Mouse (Mus musculus) adipocyte (in vitro differentiated cells): ENCODE results near the gene Gstm3.
"Not testable (repeated sequence)": the region's sequence is repeated elsewhere in the genome, so short reads cannot be mapped to it uniquely, and the experiment has no call there.

ENCODE experiments used
- DNase-seq: peaks from one replicate; pipeline ENCODE4 v3.0.0-alpha.2; 2016; ENCODE audit warnings: low spot score

Gstm3 gene

DNA sequence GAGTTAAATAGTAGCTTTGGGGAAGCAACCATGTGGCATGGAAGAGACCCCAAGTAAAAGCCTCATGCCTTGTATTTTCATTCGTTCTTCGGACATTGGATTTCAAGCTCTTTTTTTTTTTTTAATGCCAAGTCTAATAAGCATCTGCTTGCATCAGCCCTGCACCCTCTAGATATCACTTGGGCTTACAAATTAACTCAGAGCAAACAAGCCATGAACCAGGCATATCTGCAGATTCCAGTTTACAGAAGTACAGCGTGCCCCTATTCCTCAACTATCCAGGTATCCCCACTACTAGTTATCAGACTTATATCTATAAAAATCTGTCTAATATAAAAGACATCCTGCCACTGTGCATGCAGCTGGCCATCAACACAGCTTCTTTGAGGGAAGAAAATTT is 3.0 kb upstream of the Gstm3 start:
- DNase-seq, result no peak

DNA sequence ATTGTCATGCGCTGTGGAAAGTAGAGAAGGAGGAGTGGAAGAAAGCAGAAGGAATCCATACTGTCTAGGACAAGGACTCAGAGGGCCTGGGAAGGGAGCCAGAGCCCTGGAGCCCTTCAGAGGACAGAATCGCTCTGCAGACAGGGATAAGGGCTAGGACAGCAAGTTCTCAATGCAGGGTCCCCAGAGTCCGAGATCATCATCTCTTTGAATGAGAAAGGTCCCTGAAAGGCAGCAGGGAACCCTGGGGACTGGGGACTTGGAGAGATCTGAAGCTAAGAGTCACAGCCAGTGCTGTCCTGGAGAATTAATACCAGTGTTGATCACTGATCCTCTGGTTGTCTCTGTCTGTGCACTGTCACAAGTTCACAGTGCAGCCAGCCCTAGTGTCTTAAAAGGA is 2.0 kb upstream of the Gstm3 start:
- DNase-seq, result not testable (repeated sequence)

DNA sequence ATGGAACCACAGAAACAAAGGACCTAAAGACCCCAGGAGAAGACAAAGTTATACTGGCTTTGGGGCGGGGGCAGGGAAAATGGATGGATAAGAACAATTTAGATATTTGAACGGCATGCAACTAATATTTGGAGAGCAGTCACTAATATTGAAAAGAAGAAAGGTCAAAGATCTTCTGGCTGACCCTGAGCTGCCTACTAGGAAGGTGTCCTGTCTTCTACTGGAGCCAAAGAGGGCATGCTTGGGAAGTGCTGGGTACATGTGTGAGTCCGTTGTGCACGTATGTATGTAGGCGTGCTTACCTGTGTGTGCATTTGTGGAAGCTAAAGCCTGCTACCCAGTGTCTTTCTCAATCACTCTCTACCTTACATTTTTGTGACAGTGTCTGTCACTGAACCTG is 2.5 kb downstream of the Gstm3 start:
- DNase-seq, result no peak

DNA sequence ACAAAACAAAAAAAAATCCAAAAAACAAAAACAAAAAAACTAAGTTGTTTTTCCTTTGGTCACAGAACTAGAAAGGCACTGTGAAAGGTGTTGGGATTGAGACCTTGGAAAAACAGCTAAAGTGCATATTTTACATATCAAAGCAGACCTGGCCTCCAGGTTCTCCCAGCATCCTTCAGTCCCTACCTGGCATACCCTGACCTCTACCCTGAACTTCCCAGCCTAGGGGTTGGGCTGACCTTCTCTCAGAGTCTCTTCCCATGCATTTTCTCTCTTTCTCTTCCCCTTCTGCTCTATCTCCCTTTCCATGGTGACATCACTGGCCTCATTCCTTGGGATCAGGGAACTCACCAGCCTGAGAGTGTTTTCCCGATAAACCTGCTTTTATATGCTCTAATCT is 3.5 kb downstream of the Gstm3 start:
- no peak for DNase-seq

DNA sequence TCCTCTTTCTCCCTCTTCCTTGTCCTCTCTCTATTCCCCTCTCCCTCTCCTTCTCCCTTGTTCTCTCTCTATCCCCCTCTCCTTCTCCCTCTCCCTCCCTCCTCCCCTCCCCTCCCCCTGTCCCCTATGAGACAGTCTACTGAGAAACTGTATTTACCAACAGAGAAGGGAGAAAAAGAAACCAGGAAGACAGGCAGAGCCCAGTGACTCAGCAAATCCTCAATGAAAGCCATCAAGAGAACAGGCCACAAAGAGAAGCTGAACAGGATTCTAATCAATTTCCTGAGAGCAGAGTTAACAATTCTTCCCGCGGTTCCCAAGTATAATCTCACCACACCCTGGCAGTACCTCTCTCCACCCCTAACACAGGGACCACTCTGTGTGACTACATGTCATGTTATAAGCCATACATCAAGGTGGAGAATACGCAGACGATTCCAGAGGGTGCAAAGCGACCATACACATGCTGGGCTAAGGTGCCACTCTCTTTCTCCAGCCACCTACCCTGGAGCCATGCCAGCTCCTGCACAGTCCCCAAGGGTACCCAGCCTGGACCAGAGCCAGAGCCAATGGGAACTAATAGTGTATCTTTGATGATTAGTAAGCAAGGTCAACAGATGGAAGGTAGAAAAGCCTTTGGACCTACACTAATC is 4.3 kb downstream of the Gstm3 start:
- DNase-seq, result peak; percentile 65

DNA sequence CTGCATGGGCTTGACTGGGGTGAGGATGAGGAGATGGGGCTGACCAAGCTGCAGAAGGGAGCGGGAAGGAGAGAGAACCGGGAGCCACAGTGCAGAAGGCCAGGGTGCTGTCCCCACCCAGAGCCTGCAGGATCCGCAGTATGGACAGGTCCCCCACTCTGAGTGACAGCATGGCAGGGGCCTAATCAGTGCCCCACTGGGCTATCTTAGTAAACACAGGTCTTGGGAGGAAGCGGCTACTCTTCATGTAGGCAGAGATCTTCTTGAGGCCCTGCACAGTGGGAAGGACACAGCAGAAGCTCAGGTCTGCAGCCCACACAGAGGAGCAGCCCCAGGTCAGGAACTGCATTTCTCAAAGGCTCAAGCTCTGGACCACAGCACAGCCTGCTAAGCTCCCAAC is 5.1 kb downstream of the Gstm3 start:
- no peak for DNase-seq

DNA sequence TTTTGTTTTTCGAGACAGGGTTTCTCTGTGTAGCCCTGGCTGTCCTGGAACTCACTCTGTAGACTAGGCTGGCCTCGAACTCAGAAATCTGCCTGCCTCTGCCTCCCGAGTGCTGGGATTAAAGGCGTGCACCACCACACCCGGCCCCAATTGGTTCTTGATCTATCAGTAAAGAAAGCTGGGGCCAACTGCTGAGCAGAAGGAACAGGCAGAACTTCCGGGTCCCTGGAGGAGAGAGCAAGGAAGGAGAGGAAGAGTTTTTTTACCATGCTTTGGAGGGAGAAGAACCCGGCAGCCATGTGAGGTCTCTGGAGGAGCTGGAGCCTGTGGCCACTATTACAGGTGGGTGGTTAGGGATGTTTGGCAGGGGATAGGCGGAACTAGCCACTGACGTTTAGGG is 13.8 kb downstream of the Gstm3 start:
- not testable (repeated sequence) for DNase-seq

DNA sequence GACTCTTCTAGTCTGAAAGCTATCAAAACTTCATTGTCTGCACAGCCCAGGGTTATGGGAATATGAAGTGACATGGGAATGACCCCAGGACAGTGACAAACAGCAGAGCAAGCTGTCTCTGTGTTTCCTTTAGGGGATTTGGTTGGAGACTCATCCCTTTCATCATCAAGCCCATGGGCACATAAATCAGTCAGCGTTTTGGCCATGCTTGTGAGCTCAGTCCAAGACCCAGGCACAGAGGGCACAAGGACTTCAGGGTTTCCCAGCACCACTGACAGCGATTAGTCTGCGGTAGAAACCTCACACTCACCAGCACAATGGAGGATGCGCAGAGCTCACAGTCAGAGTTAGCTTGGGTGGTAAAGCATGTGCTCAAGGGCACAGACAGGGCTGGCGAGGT is 15.2 kb downstream of the Gstm3 start:
- DNase-seq, result no peak

DNA sequence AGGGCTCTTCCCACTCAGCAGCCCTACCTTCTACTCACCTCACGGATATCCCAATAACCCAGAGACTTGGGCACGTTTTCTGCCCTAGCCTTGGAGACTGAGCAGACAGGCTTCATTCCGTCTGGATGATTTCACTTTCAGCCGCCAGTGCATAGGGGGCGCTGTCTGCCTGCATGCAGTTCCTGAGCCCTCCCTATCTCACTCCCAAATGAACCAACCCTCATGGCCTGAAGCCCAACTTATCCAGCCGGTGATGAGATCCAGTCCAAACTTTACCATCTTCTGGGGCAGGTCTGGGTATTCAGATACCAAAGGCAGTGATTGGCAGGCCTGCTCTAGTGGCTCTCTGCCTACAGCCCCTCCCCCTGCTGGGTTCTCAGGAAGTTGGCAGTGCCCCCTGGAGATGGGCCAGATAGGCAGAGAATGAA is 15.7 kb downstream of the Gstm3 start:
- peak; percentile 83 for DNase-seq

DNA sequence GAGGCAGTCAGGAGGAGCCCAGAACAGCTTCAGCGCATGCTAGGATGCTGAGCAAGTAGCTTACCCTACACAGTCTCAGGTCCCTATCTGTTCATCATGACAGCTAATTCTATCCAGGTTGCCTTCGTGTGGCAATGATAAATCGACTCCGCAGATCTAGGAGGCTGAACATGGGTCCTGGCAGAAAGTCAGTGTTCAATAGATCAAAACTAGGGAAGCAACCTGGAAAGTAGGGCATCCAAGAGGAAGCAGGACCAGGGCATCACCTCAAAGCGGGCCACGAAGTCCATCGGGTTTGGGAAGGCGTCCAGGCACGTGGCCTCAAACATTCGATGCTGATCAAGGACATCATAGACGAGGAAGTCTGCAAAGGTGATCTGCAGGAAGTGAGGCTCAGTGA is 18.6 kb downstream of the Gstm3 start:
- DNase-seq, result no peak

DNA sequence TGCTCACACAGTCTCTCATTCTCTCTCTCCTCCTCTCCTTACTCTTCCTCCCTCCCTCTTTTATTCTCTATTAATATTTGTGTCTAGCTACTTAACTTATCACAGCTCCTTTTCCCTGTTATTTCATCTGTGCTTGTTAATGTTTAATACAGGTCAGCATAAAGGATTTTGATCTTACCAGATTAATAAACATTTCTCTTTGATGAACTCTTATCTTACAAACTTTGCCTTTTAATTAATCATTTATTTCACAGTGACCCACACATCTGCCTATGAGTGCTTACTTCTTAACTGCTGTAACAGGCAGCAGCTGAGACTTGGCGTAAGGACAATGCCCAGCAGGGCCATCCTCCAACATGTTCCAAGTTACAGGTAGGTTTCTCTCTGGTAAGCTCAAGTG is 19.6 kb downstream of the Gstm3 start:
- DNase-seq, result not testable (repeated sequence)

DNA sequence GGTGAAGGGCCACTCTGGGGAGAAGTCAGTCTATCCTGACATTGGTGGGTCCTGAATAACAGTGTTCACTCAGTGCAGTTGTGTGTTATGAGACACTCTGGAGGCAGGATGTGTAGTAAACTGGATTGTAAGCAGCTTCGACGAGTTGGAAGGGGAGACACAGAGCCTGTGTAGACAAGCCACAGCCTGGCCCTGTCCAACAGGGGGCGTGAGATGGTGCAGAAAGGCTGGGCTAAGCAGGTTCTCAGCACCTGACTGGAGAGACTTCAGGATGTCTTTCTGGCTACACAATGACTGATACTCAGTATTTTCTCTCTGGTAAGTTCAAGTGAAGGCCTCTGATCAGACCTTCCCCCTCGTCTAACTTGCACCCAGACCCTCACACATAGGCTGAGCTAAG is 23.4 kb downstream of the Gstm3 start:
- no peak for DNase-seq

DNA sequence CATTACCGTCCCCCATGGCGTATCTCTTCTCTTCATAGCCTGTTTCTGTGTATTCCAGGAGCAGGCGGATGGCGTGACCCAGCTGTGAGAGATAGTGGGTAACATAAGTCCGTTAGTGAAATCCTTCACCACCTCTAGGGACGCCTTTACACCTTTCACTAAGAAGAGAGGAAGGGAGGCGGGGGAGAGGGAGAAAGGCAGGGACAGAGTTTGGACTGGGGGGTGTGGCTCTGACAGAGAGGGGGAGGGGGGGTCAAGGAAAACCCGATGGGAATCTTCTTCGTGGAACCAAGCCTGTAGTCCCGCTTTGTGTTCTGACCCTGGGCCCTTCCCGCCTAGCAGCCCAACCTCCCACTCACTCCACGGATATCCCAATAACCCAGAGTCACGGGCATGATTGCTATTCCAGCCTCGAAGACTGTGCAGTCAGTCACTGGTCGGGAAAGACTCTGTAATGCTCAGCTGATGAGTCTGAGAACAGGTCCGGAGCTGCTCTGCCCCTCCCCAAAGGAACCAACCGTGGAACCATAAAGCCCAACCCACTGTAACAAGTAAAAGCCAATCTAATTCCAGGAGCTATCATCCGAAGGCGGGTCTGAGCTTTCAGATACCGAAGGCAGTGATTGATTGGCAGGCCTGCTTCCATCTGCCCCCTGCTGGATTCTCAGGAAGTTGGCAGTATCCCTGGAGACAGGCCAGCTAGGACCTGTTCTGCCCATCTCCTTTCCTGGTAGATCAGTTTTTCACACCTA is 25.7 kb downstream of the Gstm3 start, which contains the start of gene Gstm6:
Gene Gstm6 (minus strand): TSS at position 511 of the 752 bp plus-strand sequence.
- DNase-seq, result no peak

DNA sequence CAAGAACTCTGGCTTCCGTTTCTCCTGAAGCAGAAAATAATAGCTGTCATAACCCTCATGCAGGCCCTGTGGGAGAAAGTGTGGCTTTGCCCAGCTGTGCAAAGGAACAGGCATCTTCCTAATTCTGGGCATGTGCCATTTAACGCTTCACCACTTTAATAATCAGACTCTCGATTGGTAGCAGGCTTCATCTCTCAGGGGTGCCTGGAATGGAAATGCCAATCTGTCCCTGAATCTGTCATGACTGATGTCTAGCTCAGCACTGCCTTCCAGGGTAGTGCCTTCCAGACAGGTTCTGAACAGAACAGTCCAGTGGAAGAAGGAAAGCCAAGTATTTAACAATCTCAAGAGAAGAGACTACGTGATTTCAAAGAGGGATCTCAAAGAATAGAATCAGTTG is 27.8 kb downstream of the Gstm3 start:
- no peak for DNase-seq

DNA sequence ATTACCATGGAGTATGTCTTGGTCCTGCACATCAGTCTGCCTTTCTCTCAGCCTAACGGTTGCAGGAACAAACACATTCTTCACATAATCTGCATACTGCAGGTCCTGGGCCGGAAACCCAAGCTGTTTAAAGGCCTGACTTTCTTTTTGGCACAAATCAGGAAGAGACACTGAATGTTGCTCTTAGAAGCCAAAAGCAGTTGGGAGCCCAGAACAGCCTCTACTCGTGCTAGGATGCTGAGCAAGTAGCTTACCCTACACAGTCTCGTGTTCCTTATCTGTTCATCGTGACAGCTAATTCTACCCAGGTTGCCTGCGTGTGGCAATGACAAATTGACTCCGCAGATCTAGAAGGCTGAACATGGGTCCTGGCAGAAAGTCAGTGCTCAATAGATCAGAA is 28.6 kb downstream of the Gstm3 start:
- no peak for DNase-seq

DNA sequence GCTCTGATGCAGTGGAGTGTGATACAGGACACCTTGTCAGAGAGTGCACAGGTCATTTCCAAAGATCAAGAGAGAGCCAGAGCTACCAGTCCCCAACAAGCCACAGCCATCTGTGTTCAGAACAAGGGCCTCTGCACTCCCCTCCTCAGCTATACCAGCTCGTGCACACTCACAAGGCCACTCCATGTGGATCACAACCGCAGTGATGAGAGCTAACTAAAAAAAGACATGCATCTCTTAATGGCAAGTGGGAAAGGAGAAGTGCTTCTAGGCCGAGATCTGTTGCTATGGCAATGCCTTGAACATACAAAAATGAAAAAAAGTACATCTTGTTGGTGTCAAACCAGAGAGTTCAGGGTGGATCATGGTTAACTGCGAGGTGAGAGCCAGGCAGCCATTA is 29.3 kb downstream of the Gstm3 start:
- DNase-seq, result no peak

DNA sequence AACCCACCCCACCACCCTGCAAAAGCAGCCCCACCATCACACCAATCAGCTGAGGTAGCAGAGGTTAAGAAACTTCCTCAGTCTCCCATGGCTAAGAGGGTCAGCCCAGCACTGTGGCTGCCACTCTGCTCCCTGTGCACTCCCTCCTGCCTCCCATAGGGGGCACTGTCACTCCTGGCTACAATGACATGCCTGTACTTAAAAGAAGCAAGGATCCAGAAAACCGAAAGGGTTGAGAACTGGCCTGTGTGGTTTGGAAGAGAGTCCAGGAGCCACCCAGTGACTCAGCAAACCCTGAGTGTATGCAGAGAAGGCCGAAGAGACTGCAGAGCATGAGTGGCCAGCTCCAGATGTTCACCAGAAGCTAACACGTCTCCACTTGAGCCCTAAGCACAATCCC is 29.7 kb downstream of the Gstm3 start:
- peak; percentile 86 for DNase-seq

DNA sequence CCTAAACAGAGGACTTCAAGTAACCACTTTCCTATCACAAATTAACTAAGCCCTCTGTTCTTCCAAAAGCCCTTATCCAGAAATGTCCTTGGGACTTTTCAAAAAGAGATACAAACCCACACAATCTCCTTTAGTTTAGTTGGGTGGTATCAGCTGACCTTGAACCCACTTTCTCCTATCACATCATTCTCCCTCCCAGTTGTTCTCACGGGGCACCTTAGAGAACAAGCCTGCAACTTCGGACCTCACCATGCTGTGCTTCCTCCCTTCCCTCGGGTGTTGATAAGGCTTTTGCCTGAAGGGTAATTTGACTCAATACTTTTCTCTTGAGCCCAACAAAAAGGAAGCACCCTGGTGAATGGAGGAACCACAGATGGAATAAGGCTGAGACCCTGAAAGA is 33.2 kb downstream of the Gstm3 start:
- no peak for DNase-seq

DNA sequence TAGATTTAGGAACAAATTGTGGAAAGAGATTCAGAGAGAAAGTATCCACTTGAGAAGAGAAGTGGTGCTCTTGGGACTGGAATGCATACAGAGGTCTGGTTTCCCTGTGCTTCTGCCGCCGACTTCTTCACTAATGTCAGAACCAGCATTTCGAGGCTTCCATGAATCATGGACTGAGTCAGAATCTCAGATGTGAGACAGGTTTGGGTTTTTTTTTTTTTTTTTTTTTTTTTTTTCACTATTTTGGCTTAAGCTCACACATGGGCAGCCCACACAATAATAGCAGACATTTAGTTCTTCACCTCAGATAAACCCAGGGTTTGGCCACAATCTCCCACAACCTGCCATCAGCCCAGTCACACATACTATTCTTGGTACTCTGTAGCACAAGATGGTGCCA is 33.8 kb downstream of the Gstm3 start:
- no peak for DNase-seq

DNA sequence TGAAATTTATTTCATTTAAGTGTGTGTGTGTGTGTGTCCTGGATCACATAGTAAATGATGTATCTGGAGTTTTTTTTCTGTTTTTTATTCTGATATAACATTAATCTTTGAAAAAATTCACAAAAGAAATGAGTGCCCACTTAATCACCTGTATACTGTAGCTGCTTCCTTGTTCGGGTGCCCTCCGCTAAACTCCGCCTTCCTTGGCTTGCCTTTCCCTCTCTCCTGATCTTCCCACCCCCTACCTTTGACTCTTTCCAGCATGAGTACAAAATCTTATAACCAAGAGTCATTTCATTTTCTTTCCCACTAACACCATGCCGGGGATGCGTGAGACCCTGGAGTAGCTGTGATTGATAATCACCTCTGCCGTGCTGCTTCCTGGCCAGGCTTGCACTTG is 37.0 kb downstream of the Gstm3 start:
- DNase-seq, result no peak

DNA sequence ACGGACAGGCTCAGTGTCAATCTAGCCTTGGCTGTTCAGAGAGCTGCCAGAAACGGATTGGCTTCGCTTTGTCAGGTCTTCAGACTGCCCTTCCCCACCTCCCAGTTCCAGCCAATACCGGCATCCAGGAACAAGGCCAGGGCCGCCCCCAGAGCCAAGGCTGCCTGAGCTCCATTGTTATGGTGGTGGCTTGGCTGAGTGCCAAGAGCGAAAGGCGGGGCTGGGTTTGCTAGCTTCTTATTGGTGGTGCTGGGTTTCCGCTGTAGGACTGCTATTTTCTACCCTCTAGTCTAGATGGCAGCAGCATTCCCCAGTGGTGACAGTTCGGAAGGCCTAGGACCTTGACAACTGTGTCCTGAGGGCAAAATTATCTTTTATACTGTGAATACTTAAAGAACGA is 37.4 kb downstream of the Gstm3 start, which contains the start of gene Gstm7:
Gene Gstm7 (minus strand): TSS at position 148 of the 400 bp plus-strand sequence.
- DNase-seq, result peak; percentile 85

DNA sequence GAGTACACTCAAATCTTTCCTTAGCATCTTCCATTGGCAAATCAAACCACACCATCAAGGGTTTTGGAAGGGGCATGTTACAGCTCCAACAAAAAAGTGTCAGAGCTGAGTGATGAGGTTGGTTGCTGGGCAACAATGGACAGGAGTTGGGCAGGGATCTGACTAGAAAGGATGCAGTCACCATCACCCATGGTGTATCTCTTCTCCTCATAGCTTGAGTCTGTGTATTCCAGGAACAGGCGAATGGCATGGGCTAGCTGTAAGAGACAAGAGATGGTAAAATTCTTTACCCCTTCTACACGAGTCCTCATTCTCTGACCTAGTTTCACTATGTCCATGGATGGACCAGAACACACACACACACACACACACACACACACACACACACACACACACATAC is 37.9 kb downstream of the Gstm3 start:
- DNase-seq, result no peak

DNA sequence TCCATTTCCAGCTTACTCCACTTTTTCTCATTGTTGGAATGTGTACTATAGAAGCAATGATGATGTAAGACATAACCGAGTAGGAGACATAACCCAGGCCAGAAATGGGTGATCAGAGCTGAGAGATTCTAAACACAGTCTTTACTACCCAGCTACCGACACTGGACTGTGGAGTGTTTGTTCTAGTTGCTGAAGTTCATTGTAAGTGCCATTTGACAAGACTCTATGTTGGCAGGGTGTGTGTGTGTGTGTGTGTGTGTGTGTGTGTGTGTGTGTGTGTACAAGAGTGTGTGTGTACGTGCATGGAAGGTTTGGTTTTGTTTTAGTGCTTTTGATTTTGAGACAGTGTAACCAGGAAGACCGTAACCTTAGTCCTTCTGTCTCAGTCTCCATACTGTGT is 39.4 kb downstream of the Gstm3 start:
- no peak for DNase-seq

DNA sequence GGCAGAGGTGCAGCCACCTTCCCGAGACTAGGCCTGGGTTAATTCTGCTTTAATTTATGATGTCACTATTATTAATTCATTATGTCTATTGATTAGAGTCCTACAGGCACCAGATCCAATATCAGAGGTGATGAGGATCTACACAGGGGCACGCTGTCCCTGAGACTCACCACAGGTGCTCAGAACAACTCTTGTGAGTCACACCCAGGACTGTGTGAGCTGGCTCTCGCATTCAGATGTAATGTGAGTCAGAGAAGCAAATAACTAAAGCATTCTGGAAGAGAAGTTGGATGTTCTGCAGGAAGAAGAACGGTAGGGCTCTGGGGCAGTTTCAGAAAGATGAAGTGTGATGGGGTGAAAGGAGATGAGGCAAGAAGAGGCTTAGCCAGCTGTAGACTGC is 39.8 kb downstream of the Gstm3 start:
- no peak for DNase-seq
